In the genomic region with DNA sequence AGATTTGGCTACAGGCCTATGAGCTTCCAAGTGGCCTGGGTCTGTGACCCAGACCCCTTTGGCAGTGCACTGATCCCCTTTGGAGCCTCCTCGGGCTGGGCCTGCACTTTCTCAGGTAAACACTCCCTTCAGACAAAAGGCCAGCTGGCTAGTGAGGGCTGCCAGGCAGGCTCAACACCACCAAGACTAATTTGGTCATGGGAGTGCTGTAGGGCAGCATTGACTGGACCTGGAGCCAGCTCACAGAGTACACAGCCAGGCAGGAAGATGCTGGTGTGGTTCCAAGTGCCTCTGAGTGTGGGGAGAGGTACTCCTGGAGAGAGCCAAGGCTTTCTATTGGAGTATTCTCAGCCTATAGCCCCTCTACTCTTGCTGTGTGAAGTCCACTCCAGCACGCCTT, we compare ENCODE assay signal across 14 mouse cellular contexts.
DNase-seq lines count a peak whose midpoint lies in the region; ATAC-seq lines count a peak whose summit lies in the region.
"Had no signal": no experiment of that assay in that cellular context is flagged by ENCODE, and none has a peak within 500 bp of the region (broad histone marks: within the 10 kb centered on the region; RNA-seq: fewer than 3 reads in every experiment).

No protein-coding gene starts in this region.

- no peaks in the 10 kb centered on the region for H3K36me3 ChIP-seq in hindbrain, embryonic 15.5 days
- no peaks in the 10 kb centered on the region for H3K36me3 ChIP-seq in hindbrain, embryonic 14.5 days (replicated peaks; ENCODE audit: control insufficient read depth, insufficient read depth)
- H3K36me3 ChIP-seq in embryonic facial prominence, embryonic 10.5 days (replicated peaks), result no peaks in the 10 kb centered on the region
- H3K36me3 ChIP-seq: embryonic facial prominence, embryonic 13.5 days; forebrain, embryonic 12.5 days had no signal

- H3K4me1 ChIP-seq in hindbrain, embryonic 15.5 days (replicated peaks), result no peaks in the 10 kb centered on the region
- no peaks in the 10 kb centered on the region for H3K4me1 ChIP-seq in hindbrain, embryonic 14.5 days (replicated peaks; ENCODE audit: control insufficient read depth, insufficient read depth, low read length)
- H3K4me1 ChIP-seq in embryonic facial prominence, embryonic 10.5 days, result no peaks in the 10 kb centered on the region
- H3K4me1 ChIP-seq: embryonic facial prominence, embryonic 13.5 days; forebrain, embryonic 12.5 days had no signal

- H3K27ac ChIP-seq in hindbrain, embryonic 15.5 days (replicated peaks), result no peak overlapping the region
- no peak overlapping the region for H3K27ac ChIP-seq in hindbrain, embryonic 14.5 days
- H3K27ac ChIP-seq in embryonic facial prominence, embryonic 10.5 days (replicated peaks), result peak overlapping the region; percentile 19; the same call in 1 of the 2 replicates
- H3K27ac ChIP-seq: embryonic facial prominence, embryonic 13.5 days; forebrain, embryonic 12.5 days had no signal

- no peak overlapping the region for H3K4me3 ChIP-seq in hindbrain, embryonic 15.5 days
- no peak overlapping the region for H3K4me3 ChIP-seq in hindbrain, embryonic 14.5 days (replicated peaks; ENCODE audit: low read length)
- no peak overlapping the region for H3K4me3 ChIP-seq in embryonic facial prominence, embryonic 10.5 days
- H3K4me3 ChIP-seq: embryonic facial prominence, embryonic 13.5 days; forebrain, embryonic 12.5 days had no signal

- 61% methylated on average over 2 of the region's 2 CpGs for WGBS in hindbrain, embryonic 15.5 days
- WGBS in hindbrain, embryonic 14.5 days, result 71% methylated on average over 2 of the region's 2 CpGs
- 71% methylated on average over 2 of the region's 2 CpGs for WGBS in embryonic facial prominence, embryonic 10.5 days

- no peak overlapping the region for H3K4me2 ChIP-seq in hindbrain, embryonic 15.5 days
- no peak overlapping the region for H3K4me2 ChIP-seq in hindbrain, embryonic 14.5 days (replicated peaks)
- H3K4me2 ChIP-seq: embryonic facial prominence, embryonic 13.5 days; forebrain, embryonic 12.5 days had no signal

- ATAC-seq in hindbrain, embryonic 15.5 days (ENCODE audit: low FRiP score, low read depth), result 0 out of 2 replicates have a peak, but pooled peaks have one; percentile 34
- no peak for ATAC-seq in hindbrain, embryonic 14.5 days (ENCODE audit: low FRiP score)
- ATAC-seq: intestine, postnatal 0 days had no signal

- no peaks in the 10 kb centered on the region for H3K27me3 ChIP-seq in hindbrain, embryonic 15.5 days
- no peaks in the 10 kb centered on the region for H3K27me3 ChIP-seq in hindbrain, embryonic 14.5 days (ENCODE audit: control insufficient read depth, insufficient read depth, low read length)
- no peaks in the 10 kb centered on the region for H3K27me3 ChIP-seq in embryonic facial prominence, embryonic 10.5 days (replicated peaks; ENCODE audit: low read depth, poor library complexity, severe bottlenecking)
- H3K27me3 ChIP-seq: embryonic facial prominence, embryonic 13.5 days; forebrain, embryonic 12.5 days had no signal

- H3K9ac ChIP-seq in hindbrain, embryonic 15.5 days, result no peak overlapping the region
- H3K9ac ChIP-seq in hindbrain, embryonic 14.5 days, result no peak overlapping the region
- H3K9ac ChIP-seq: embryonic facial prominence, embryonic 13.5 days; forebrain, embryonic 12.5 days had no signal

- no peaks in the 10 kb centered on the region for H3K9me3 ChIP-seq in hindbrain, embryonic 15.5 days
- H3K9me3 ChIP-seq in hindbrain, embryonic 14.5 days (ENCODE audit: control insufficient read depth, low read length), result no peaks in the 10 kb centered on the region
- no peaks in the 10 kb centered on the region for H3K9me3 ChIP-seq in embryonic facial prominence, embryonic 10.5 days
- H3K9me3 ChIP-seq: embryonic facial prominence, embryonic 13.5 days; forebrain, embryonic 12.5 days had no signal

- no peak for DNase-seq in hindbrain, embryonic 14.5 days (ENCODE audit: low spot score)
- peak; percentile 86 for DNase-seq in brain, adult 2 months (ENCODE audit: low read depth, low spot score)
- DNase-seq in cerebellum, adult 11 months, result peak; percentile 62
- DNase-seq in embryonic facial prominence, embryonic 10.5 days (ENCODE audit: low spot score), result no peak
- DNase-seq in layer of hippocampus, adult 8-10 months (ENCODE audit: low spot score in 2 of 2), result no peak
- no peak for DNase-seq in left cerebral cortex, adult 18-20 months (ENCODE audit: low spot score in 2 of 2)
- DNase-seq: gastrocnemius, postnatal 10 days; kidney, postnatal 14 days; layer of hippocampus, postnatal 36 days; right cerebral cortex, postnatal 14 days had no signal

Comparison
In these comparisons a context has a peak if more than half of its experiments do, and no peak if none do; other contexts are left out.
1. DNase-seq: peak in brain, adult 2 months (single experiment) and cerebellum, adult 11 months (single experiment); none in hindbrain, embryonic 14.5 days (single experiment), embryonic facial prominence, embryonic 10.5 days (single experiment), layer of hippocampus, adult 8-10 months (0 of 2) and left cerebral cortex, adult 18-20 months (0 of 2).